Mouse (Mus musculus): ENCODE results near the gene Gm49336.

The Gm49336 gene

GRCm38 (mm10) chr14:60238551-60238950 is 12.8 kb downstream of the Gm49336 start:
- no peak for DNase-seq (ENCODE audit: low read depth, low spot score)

- no peak for DNase-seq (ENCODE audit: low read depth, low spot score)
Observed at GRCm38 (mm10) chr14:60219886-60220285, 31.4 kb downstream of the Gm49336 start.

- DNase-seq (ENCODE audit: low read depth, low spot score): peak; percentile 59
Observed at GRCm38 (mm10) chr14:60217616-60218015, 33.7 kb downstream of the Gm49336 start.

GRCm38 (mm10) chr14:60216125-60216524 is 35.2 kb downstream of the Gm49336 start:
- DNase-seq (ENCODE audit: low read depth, low spot score): no peak

GRCm38 (mm10) chr14:60215000-60215399 is 36.3 kb downstream of the Gm49336 start:
- DNase-seq (ENCODE audit: low read depth, low spot score): no peak

GRCm38 (mm10) chr14:60214040-60214439 is 37.3 kb downstream of the Gm49336 start:
- no peak for DNase-seq (ENCODE audit: low read depth, low spot score)

GRCm38 (mm10) chr14:60209166-60209565 is 42.1 kb downstream of the Gm49336 start:
- DNase-seq (ENCODE audit: low read depth, low spot score): no peak

- DNase-seq (ENCODE audit: low read depth, low spot score): no peak
Observed at GRCm38 (mm10) chr14:60204993-60205392, 46.3 kb downstream of the Gm49336 start.

- no peak for DNase-seq (ENCODE audit: low read depth, low spot score)
Observed at GRCm38 (mm10) chr14:60196884-60197283, 54.4 kb downstream of the Gm49336 start, which contains the start of gene Atp8a2. Gene Atp8a2, minus strand, starts transcription at chr14:60197179.

- DNase-seq (ENCODE audit: low read depth, low spot score): no peak
Observed at GRCm38 (mm10) chr14:60195999-60196398, 55.3 kb downstream of the Gm49336 start.

GRCm38 (mm10) chr14:60194606-60195005 is 56.7 kb downstream of the Gm49336 start:
- DNase-seq (ENCODE audit: low read depth, low spot score): no peak

GRCm38 (mm10) chr14:60189771-60190170 is 61.5 kb downstream of the Gm49336 start:
- DNase-seq (ENCODE audit: low read depth, low spot score): no peak

GRCm38 (mm10) chr14:60188201-60188825 is 63.0 kb downstream of the Gm49336 start:
- DNase-seq (ENCODE audit: low read depth, low spot score): no peak

GRCm38 (mm10) chr14:60181306-60181705 is 70.0 kb downstream of the Gm49336 start:
- DNase-seq (ENCODE audit: low read depth, low spot score): no peak

GRCm38 (mm10) chr14:60178571-60178955 is 72.7 kb downstream of the Gm49336 start:
- DNase-seq (ENCODE audit: low read depth, low spot score): no peak

- peak; percentile 15 for DNase-seq (ENCODE audit: low read depth, low spot score)
Observed at GRCm38 (mm10) chr14:60177614-60178570, 73.4 kb downstream of the Gm49336 start.

- DNase-seq (ENCODE audit: low read depth, low spot score): peak; percentile 57
Observed at GRCm38 (mm10) chr14:60176891-60177613, 74.3 kb downstream of the Gm49336 start.

GRCm38 (mm10) chr14:60176469-60176890 is 74.8 kb downstream of the Gm49336 start:
- no peak for DNase-seq (ENCODE audit: low read depth, low spot score)

- no peak for DNase-seq (ENCODE audit: low read depth, low spot score)
Observed at GRCm38 (mm10) chr14:60172286-60173055, 78.8 kb downstream of the Gm49336 start.

- DNase-seq (ENCODE audit: low read depth, low spot score): no peak
Observed at GRCm38 (mm10) chr14:60170845-60171610, 80.3 kb downstream of the Gm49336 start.
